ENCODE assay signal across 23 mouse cellular contexts in the genomic region with DNA sequence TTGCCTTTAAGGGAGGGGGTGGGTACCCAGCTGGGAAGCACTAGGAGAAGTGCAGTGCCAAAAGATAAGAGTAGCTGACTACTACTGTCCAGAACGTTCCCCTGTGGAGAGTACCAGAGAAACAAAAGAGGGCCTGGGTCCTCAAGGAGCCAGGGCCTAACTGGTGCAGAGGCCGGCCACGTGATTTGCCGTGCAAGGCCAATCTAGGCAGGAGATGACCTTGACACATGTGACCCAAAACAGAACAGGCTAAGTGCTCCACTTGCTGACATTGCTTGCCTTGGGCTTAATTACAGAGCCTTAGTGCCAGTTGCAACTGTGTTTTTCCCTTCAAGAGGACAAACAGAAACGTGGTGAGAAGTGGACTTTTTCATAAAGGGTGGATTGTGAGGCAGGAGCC. TPM values are rescaled to one million over a fixed set of nuclear protein-coding genes. Genes with fewer than 3 reads are reported as not detected.
DNase-seq lines count a peak whose midpoint lies in the region; ATAC-seq and TF ChIP-seq lines count a peak whose summit lies in the region.
"Had no signal": no experiment of that assay in that cellular context is flagged by ENCODE, and none has a peak within 500 bp of the region (broad histone marks: within the 10 kb centered on the region; RNA-seq: fewer than 3 reads in every experiment).

No protein-coding gene starts in this region.

- H3K36me3 ChIP-seq in heart, embryonic 12.5 days = peaks cover 56% of the 10 kb centered on the region
- H3K36me3 ChIP-seq in kidney, embryonic 16.5 days (ENCODE audit: insufficient read depth, low read length) = peaks cover 45% of the 10 kb centered on the region; the same call in 1 of the 2 replicates
- H3K36me3 ChIP-seq in ES-Bruce4 (ENCODE audit: control insufficient read depth, insufficient read depth, low read length, poor library complexity, severe bottlenecking) = peaks cover 3% of the 10 kb centered on the region; the same call in 1 of the 2 replicates

- TF ChIP-seq EP300 in ES-Bruce4 (IDR thresholded peaks at IDR 0.05; ENCODE audit: insufficient read depth, low read depth, low read length) = 0 out of 2 replicates have a peak, but pooled peaks have one; percentile 23

- H3K4me2 ChIP-seq in heart, embryonic 12.5 days = no peak overlapping the region
- H3K4me2 ChIP-seq in kidney, embryonic 16.5 days (replicated peaks; ENCODE audit: low read depth, low read length) = no peak overlapping the region
- H3K4me2 ChIP-seq: hindbrain, embryonic 14.5 days; liver, embryonic 13.5 days; midbrain, embryonic 12.5 days; neural tube, embryonic 15.5 days; stomach, embryonic 15.5 days had no signal

- H3K27ac ChIP-seq in heart, embryonic 12.5 days (ENCODE audit: poor library complexity, severe bottlenecking) = peak overlapping the region; percentile 39; the same call in 1 of the 2 replicates
- no peak overlapping the region for H3K27ac ChIP-seq in kidney, embryonic 16.5 days (ENCODE audit: low read length)
- no peak overlapping the region for H3K27ac ChIP-seq in ES-Bruce4 (ENCODE audit: insufficient read depth, low read length)
- H3K27ac ChIP-seq: hindbrain, embryonic 14.5 days; liver, embryonic 13.5 days; midbrain, embryonic 12.5 days; neural tube, embryonic 15.5 days; stomach, embryonic 15.5 days had no signal

- H3K9ac ChIP-seq in heart, embryonic 12.5 days = no peak overlapping the region
- no peak overlapping the region for H3K9ac ChIP-seq in kidney, embryonic 16.5 days (replicated peaks; ENCODE audit: low read length)
- H3K9ac ChIP-seq in ES-Bruce4 (ENCODE audit: low read depth, poor library complexity, severe bottlenecking) = no peak overlapping the region
- H3K9ac ChIP-seq: hindbrain, embryonic 14.5 days; liver, embryonic 13.5 days; midbrain, embryonic 12.5 days; neural tube, embryonic 15.5 days; stomach, embryonic 15.5 days had no signal

- H3K4me3 ChIP-seq in heart, embryonic 12.5 days = no peak overlapping the region
- H3K4me3 ChIP-seq in kidney, embryonic 16.5 days (ENCODE audit: low read length) = no peak overlapping the region
- no peak overlapping the region for H3K4me3 ChIP-seq in ES-Bruce4 (ENCODE audit: low read depth, low read length)
- H3K4me3 ChIP-seq: liver, embryonic 13.5 days; midbrain, embryonic 12.5 days; neural tube, embryonic 15.5 days; stomach, embryonic 15.5 days had no signal

- no peak for TF ChIP-seq POLR2A in ES-Bruce4 (IDR thresholded peaks at IDR 0.05; ENCODE audit: insufficient read depth, low read length)

- 48% methylated on average over 5 of the region's 5 CpGs for WGBS in heart, embryonic 12.5 days
- 87% methylated on average over 5 of the region's 5 CpGs for WGBS in kidney, embryonic 16.5 days

- H3K27me3 ChIP-seq in heart, embryonic 12.5 days (replicated peaks) = no peaks in the 10 kb centered on the region
- H3K27me3 ChIP-seq in kidney, embryonic 16.5 days (ENCODE audit: insufficient read depth, low read length) = no peaks in the 10 kb centered on the region
- H3K27me3 ChIP-seq in ES-Bruce4 (ENCODE audit: control insufficient read depth, insufficient read depth, low read length, poor library complexity, severe bottlenecking) = no peaks in the 10 kb centered on the region
- H3K27me3 ChIP-seq: liver, embryonic 13.5 days; midbrain, embryonic 12.5 days; neural tube, embryonic 15.5 days; stomach, embryonic 15.5 days had no signal

- peaks cover 38% of the 10 kb centered on the region for H3K4me1 ChIP-seq in heart, embryonic 12.5 days (replicated peaks)
- no peaks in the 10 kb centered on the region for H3K4me1 ChIP-seq in kidney, embryonic 16.5 days (ENCODE audit: insufficient read depth, low read length)
- H3K4me1 ChIP-seq in ES-Bruce4 (ENCODE audit: control insufficient read depth, insufficient read depth, low read length) = peaks cover 7% of the 10 kb centered on the region
- H3K4me1 ChIP-seq: liver, embryonic 13.5 days had no signal

- no peak for DNase-seq in heart, adult 11 months
- DNase-seq in kidney, adult 11 months = peak; percentile 37
- DNase-seq in R1 (ENCODE audit: low read depth, low spot score) (peak; percentile 76), adipocyte (ENCODE audit: low spot score) (no peak)
- no peak for DNase-seq in urinary bladder, postnatal 10 days (ENCODE audit: low spot score)
- DNase-seq: cerebellum, adult 11-12 months; cerebellum, postnatal 10 days; heart, postnatal 4 days; liver, embryonic 13.5 days; lung, adult 2 months; lung, postnatal 14 days; thymus, postnatal 36 days had no signal

- TF ChIP-seq CTCF in ES-Bruce4 (IDR thresholded peaks at IDR 0.05; ENCODE audit: low read depth, low read length) = no peak

- no peak for ATAC-seq in heart, embryonic 12.5 days (ENCODE audit: insufficient number of reproducible peaks, low FRiP score)
- no peak for ATAC-seq in kidney, embryonic 16.5 days (ENCODE audit: low FRiP score, low TSS enrichment)
- ATAC-seq: inflammation-experienced regulatory T-cells, adult 6 months had no signal

- H3K9me3 ChIP-seq in heart, embryonic 12.5 days (replicated peaks) = no peaks in the 10 kb centered on the region
- no peaks in the 10 kb centered on the region for H3K9me3 ChIP-seq in kidney, embryonic 16.5 days (ENCODE audit: low read length)
- H3K9me3 ChIP-seq in ES-Bruce4 (replicated peaks; ENCODE audit: control insufficient read depth, insufficient read depth, low read length, poor library complexity, severe bottlenecking) = no peaks in the 10 kb centered on the region
- H3K9me3 ChIP-seq: liver, embryonic 13.5 days; midbrain, embryonic 12.5 days; neural tube, embryonic 15.5 days; stomach, embryonic 15.5 days had no signal

RNA-seq across cellular contexts. Expression of a gene that starts 15.7 kb away (rescaled TPM):
- polyA plus RNA-seq in heart, embryonic 12.5 days (2016; fragmentation: Nextera tagmentation; extraction: Ambion mirVana) = not detected in 2 replicates
- not detected in 2 replicates for polyA plus RNA-seq in kidney, embryonic 16.5 days (2015; fragmentation: Nextera tagmentation; extraction: Ambion mirVana)
- polyA plus RNA-seq in ES-Bruce4 (2011; ENCODE audit: insufficient read depth, insufficient read length, low read depth, missing spikeins) = 0.91 TPM in 1 of 2 replicates, not detected in the other
- polyA plus RNA-seq: embryonic facial prominence, embryonic 11.5 days; forebrain, embryonic 11.5 days; inflammation-experienced regulatory T-cells, adult 6 months; kidney, embryonic 14.5 days; liver, embryonic 13.5 days; lung, adult 2 months; midbrain, embryonic 12.5 days; neural tube, embryonic 15.5 days; stomach, embryonic 15.5 days had no signal

RNA-seq across cellular contexts. Expression of a gene that starts 53.0 kb away (rescaled TPM):
- 0.04 TPM in 1 of 2 replicates, not detected in the other for polyA plus RNA-seq in heart, embryonic 12.5 days (2016; fragmentation: Nextera tagmentation; extraction: Ambion mirVana)
- polyA plus RNA-seq in kidney, embryonic 16.5 days (2015; fragmentation: Nextera tagmentation; extraction: Ambion mirVana) = 0.30 and 0.31 TPM in 2 replicates
- polyA plus RNA-seq in ES-Bruce4 (2011; ENCODE audit: insufficient read depth, insufficient read length, low read depth, missing spikeins) = 0.27 and 0.30 TPM in 2 replicates
- polyA plus RNA-seq: forebrain, embryonic 11.5 days had no signal

Comparison
In these comparisons a context has a peak if more than half of its experiments do, and no peak if none do; other contexts are left out.
1. DNase-seq: peak in kidney, adult 11 months (single experiment) and R1 (single experiment); none in heart, adult 11 months (single experiment), urinary bladder, postnatal 10 days (single experiment) and adipocyte (single experiment).